Mouse (Mus musculus): ENCODE measurements around the gene Efcab9. TPM values are rescaled to one million over a fixed set of nuclear protein-coding genes. Genes with fewer than 3 reads are reported as not detected.

The Efcab9 gene
- total and polyA plus RNA-seq, 3 experiments, result 0.25 to 1.5 TPM; not detected in 1

DNA sequence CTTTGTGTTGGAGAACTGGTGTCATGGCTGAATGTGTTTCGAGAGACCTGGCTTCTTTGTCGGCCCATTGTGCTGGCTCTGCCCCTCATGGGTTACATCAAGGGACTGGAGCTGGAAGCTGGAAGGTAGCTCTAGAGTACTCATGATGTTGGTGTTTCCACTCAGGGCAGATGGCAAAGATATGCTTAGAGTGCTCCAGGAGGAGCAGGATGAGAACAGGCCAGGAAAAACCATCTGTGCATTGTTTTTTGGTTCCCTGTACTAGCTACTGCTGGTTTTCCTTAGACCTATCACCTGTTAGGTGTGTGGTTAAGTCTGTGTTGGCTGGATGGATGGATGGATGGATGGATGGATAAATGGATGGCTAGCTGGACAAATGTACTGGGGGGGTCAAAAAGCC is 41.8 kb upstream of the Efcab9 start:
- in situ Hi-C loops (cut with MboI; ENCODE audit: low pct_ligation_motif_present, low pct_unique_long_range_greater_than_20kb, low sequenced_read_pairs) (no loop called here), dilution Hi-C loops (cut with MboI; ENCODE audit: extremely low pct_ligation_motif_present, extremely low pct_unique_long_range_greater_than_20kb, low sequenced_read_pairs) (no loop called here)
- Histone ChIP-seq H3K4me2 (ENCODE audit: insufficient read depth, low read depth, poor library complexity, severe bottlenecking) (no peak overlapping the region), H3K4me3 (replicated peaks in 1 of 3; ENCODE audit: low read depth in 2 of 3, low read length in 2 of 3, poor library complexity in 1 of 3) (no peak overlapping the region), H3K79me2 (replicated peaks; ENCODE audit: control insufficient read depth, extremely low read depth, insufficient read depth, poor library complexity, severe bottlenecking) (no peaks in the 10 kb centered on the region), H3K36me3 (replicated peaks in 1 of 2; ENCODE audit: control insufficient read depth in 1 of 2, insufficient read depth in 1 of 2, low read length in 1 of 2) (peaks cover 15 to 85% of the 10 kb centered on the region in 2 experiments), H3K9me3 (replicated peaks; ENCODE audit: low read length) (no peaks in the 10 kb centered on the region), H3K9ac (ENCODE audit: insufficient read depth, low read depth) (no peak overlapping the region), H3K27ac (ENCODE audit: insufficient read depth, low read depth) (no peak overlapping the region), H3K4me1 (ENCODE audit: control insufficient read depth in 1 of 2, insufficient read depth in 2 of 2) (peaks cover 4 to 28% of the 10 kb centered on the region in 2 experiments; a peak in 3 of 4 replicates), H3K27me3 (replicated peaks) (no peaks in the 10 kb centered on the region)
- no peak for DNase-seq (ENCODE audit: extremely low read depth)
- TF ChIP-seq EP300 (IDR thresholded peaks at IDR 0.05; ENCODE audit: low read length) (no peak), ZC3H11A (IDR thresholded peaks at IDR 0.05; ENCODE audit: low read depth, low read length) (no peak), CHD1 (IDR thresholded peaks at IDR 0.05; ENCODE audit: low read depth, low read length) (no peak), GABPA (IDR thresholded peaks at IDR 0.05; ENCODE audit: insufficient replicate concordance, low read depth, low read length) (no peak), ZNF384 (IDR thresholded peaks at IDR 0.05; ENCODE audit: low read depth, low read length) (no peak), RCOR1 (conservative IDR thresholded peaks at IDR 0.05; ENCODE audit: low read depth, low read length) (no peak), ELF1 (IDR thresholded peaks at IDR 0.05; ENCODE audit: low read depth, low read length) (no peak), MYC (IDR thresholded peaks at IDR 0.05; ENCODE audit: low read depth, low read length) (no peak)

- TF ChIP-seq ZC3H11A (IDR thresholded peaks at IDR 0.05; ENCODE audit: low read depth, low read length) (no peak), MEF2A (IDR thresholded peaks at IDR 0.05; ENCODE audit: borderline replicate concordance, low read depth, low read length) (no peak), CHD2 (IDR thresholded peaks at IDR 0.05; ENCODE audit: low read length) (no peak), TBP (conservative IDR thresholded peaks at IDR 0.05; ENCODE audit: low read depth, low read length) (no peak), POLR2A (IDR thresholded peaks at IDR 0.05; ENCODE audit: low read depth, low read length) (no peak)
- Histone ChIP-seq H3K9me3 (replicated peaks; ENCODE audit: low read length) (no peaks in the 10 kb centered on the region), H3K9ac (ENCODE audit: insufficient read depth, low read depth) (no peak overlapping the region), H3K27ac (ENCODE audit: insufficient read depth, low read depth) (no peak overlapping the region), H3K4me3 (replicated peaks in 1 of 3; ENCODE audit: low read depth in 2 of 3, low read length in 2 of 3, poor library complexity in 1 of 3) (no peak overlapping the region), H3K4me2 (ENCODE audit: insufficient read depth, low read depth, poor library complexity, severe bottlenecking) (no peak overlapping the region), H3K36me3 (replicated peaks in 1 of 2; ENCODE audit: control insufficient read depth in 1 of 2, insufficient read depth in 1 of 2, low read length in 1 of 2) (peaks cover 9 to 87% of the 10 kb centered on the region in 2 experiments), H3K79me2 (replicated peaks; ENCODE audit: control insufficient read depth, extremely low read depth, insufficient read depth, poor library complexity, severe bottlenecking) (no peaks in the 10 kb centered on the region), H3K4me1 (ENCODE audit: control insufficient read depth in 1 of 2, insufficient read depth in 2 of 2) (peaks cover 16 to 51% of the 10 kb centered on the region in 2 experiments), H3K27me3 (replicated peaks) (no peaks in the 10 kb centered on the region)
- in situ Hi-C loops (cut with MboI; ENCODE audit: low pct_ligation_motif_present, low pct_unique_long_range_greater_than_20kb, low sequenced_read_pairs), result no loop called here
- DNase-seq (ENCODE audit: extremely low read depth), result no peak
- dilution Hi-C loops (cut with MboI; ENCODE audit: extremely low pct_ligation_motif_present, extremely low pct_unique_long_range_greater_than_20kb, low sequenced_read_pairs), result no loop called here
Measured at GRCm38 (mm10) chr11:32571103-32571502, 39.2 kb upstream of the Efcab9 start.

- Histone ChIP-seq H3K27me3 (replicated peaks) (no peaks in the 10 kb centered on the region), H3K36me3 (replicated peaks in 1 of 2; ENCODE audit: control insufficient read depth in 1 of 2, insufficient read depth in 1 of 2, low read length in 1 of 2) (peaks cover 9 to 66% of the 10 kb centered on the region in 2 experiments), H3K27ac (ENCODE audit: insufficient read depth, low read depth) (no peak overlapping the region), H3K9me3 (replicated peaks; ENCODE audit: low read length) (no peaks in the 10 kb centered on the region), H3K4me3 (replicated peaks in 1 of 3; ENCODE audit: low read depth in 2 of 3, low read length in 2 of 3, poor library complexity in 1 of 3) (no peak overlapping the region), H3K4me1 (ENCODE audit: control insufficient read depth in 1 of 2, insufficient read depth in 2 of 2) (peaks cover 37 to 70% of the 10 kb centered on the region in 2 experiments), H3K4me2 (ENCODE audit: insufficient read depth, low read depth, poor library complexity, severe bottlenecking) (no peak overlapping the region), H3K79me2 (replicated peaks; ENCODE audit: control insufficient read depth, extremely low read depth, insufficient read depth, poor library complexity, severe bottlenecking) (no peaks in the 10 kb centered on the region), H3K9ac (ENCODE audit: insufficient read depth, low read depth) (no peak overlapping the region)
- no peak for TF ChIP-seq SMC3 (IDR thresholded peaks at IDR 0.05; ENCODE audit: low read depth, low read length)
- no peak for TF ChIP-seq ZKSCAN1 (IDR thresholded peaks at IDR 0.05; ENCODE audit: borderline replicate concordance, low read depth, low read length)
- TF ChIP-seq MAZ (IDR thresholded peaks at IDR 0.05; ENCODE audit: low read depth, low read length), result no peak
- dilution Hi-C loops (cut with MboI; ENCODE audit: extremely low pct_ligation_motif_present, extremely low pct_unique_long_range_greater_than_20kb, low sequenced_read_pairs) (no loop called here), in situ Hi-C loops (cut with MboI; ENCODE audit: low pct_ligation_motif_present, low pct_unique_long_range_greater_than_20kb, low sequenced_read_pairs) (no loop called here)
- no peak for DNase-seq (ENCODE audit: extremely low read depth)
Measured at GRCm38 (mm10) chr11:32568637-32569293, 36.9 kb upstream of the Efcab9 start.
